Mouse (Mus musculus): ENCODE measurements around the gene Atp2a2. TPM values are rescaled to one million over a fixed set of nuclear protein-coding genes. Genes with fewer than 3 reads are reported as not detected.

The Atp2a2 gene
- polyA plus RNA-seq, 1 experiment from 2014 or later, result 43.5 TPM

DNA sequence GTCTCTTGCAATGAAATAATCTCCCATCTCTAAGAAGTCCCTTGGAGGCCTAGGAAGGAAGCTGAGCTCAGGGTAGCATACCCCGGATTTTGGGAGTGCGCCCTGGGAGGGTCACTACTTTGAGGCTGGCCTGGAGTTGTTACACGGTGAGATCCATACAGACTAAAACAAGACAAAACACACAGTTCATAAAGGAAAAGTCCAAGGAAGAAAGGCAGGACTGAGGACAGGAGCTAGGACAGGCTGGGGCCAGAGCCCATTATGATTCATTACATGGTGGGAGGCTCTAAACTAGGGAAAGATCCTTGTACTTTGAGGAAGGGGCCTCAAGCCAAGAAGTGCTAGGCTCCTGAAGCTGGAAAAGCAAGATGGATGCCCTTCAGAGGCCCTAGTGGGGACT lies 26.6 kb upstream of the Atp2a2 start:
- 78% methylated on average over 3 of the region's 3 CpGs for WGBS
- Histone ChIP-seq H3K4me2 (no peak overlapping the region), H3K9ac (no peak overlapping the region), H3K4me3 (no peak overlapping the region), H3K27me3 (no peaks in the 10 kb centered on the region), H3K9me3 (no peaks in the 10 kb centered on the region), H3K36me3 (0 out of 2 replicates have a peak, but pooled peaks cover 10% of the 10 kb centered on the region), H3K27ac (replicated peaks) (no peak overlapping the region), H3K4me1 (replicated peaks) (peaks cover 34% of the 10 kb centered on the region)
- no peak for ATAC-seq (ENCODE audit: low read depth)

DNA sequence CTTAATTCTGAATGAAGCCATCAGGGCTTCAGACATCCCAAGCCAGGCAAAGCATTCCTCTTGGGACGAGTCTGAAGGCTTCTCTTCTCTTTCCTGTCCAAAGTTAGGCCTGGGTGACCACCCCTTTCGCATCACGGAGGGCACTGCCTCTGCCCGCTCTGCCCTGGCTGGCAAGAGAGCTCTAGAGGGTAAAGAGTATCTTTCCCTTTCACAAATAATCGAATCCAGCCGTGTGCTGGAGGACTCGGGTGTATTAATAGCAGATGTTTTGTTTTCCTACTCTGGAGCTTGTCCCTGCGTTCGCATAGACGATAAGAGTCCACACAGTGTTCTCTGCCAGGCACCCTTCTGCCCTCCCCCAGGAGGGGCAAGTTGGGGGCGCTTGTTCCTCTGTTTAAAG lies 25.7 kb upstream of the Atp2a2 start:
- H3K27me3 ChIP-seq, result no peaks in the 10 kb centered on the region
- H3K4me2 ChIP-seq, result no peak overlapping the region
- 0 out of 2 replicates have a peak, but pooled peaks cover 9% of the 10 kb centered on the region for H3K36me3 ChIP-seq
- ATAC-seq (ENCODE audit: low read depth), result no peak
- peaks cover 34% of the 10 kb centered on the region for H3K4me1 ChIP-seq (replicated peaks)
- H3K9ac ChIP-seq, result no peak overlapping the region
- H3K4me3 ChIP-seq, result no peak overlapping the region
- no peak overlapping the region for H3K27ac ChIP-seq (replicated peaks)
- no peaks in the 10 kb centered on the region for H3K9me3 ChIP-seq
- WGBS, result 56% methylated on average over 11 of the region's 11 CpGs

DNA sequence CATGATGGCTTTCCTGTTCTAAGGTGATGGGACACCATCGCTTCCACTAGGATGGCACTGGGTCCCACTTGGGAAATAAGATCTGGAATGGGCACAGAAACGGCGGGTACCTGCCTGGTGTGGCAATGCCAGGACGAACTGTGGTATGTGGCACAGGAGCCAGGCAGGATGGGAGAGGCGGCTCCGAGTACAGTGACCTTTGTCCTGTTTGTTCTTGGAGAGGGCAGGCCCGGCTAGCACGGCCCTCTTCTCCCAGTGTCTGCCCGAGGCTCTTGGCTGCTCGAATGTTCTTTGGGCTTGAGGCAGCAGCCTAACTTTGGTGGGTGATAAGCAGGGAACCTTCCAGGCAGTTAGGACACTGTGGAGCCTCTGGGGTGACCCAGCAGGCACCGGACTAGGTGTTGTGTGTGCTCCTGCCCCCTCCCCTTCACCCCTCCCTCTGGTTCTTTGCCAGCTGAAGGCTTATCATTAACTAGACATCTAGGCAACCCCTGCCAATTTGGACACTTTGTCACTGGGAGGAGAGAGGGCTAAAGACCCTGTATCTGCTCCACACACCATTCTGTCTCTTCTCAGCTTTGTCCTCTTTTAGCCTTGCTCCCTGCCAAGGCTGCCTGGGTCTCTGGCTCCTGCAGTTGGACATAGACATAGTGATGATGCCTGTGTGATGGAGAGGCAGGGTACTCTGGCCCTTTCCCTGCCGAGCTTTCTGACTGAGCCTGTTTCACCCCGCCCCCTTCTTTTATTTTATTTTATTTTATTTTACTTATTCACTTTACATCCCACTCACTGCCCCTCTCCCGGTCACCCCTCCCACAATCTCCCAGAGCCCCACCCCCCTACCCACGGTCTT lies 25.1 kb upstream of the Atp2a2 start:
- no peaks in the 10 kb centered on the region for H3K9me3 ChIP-seq
- no peak overlapping the region for H3K27ac ChIP-seq (replicated peaks)
- no peaks in the 10 kb centered on the region for H3K27me3 ChIP-seq
- H3K36me3 ChIP-seq, result 0 out of 2 replicates have a peak, but pooled peaks cover 4% of the 10 kb centered on the region
- no peak overlapping the region for H3K4me2 ChIP-seq
- no peak overlapping the region for H3K9ac ChIP-seq
- no peak for ATAC-seq (ENCODE audit: low read depth)
- H3K4me3 ChIP-seq, result no peak overlapping the region
- 76% methylated on average over 15 of the region's 15 CpGs for WGBS
- H3K4me1 ChIP-seq (replicated peaks), result peaks cover 34% of the 10 kb centered on the region

DNA sequence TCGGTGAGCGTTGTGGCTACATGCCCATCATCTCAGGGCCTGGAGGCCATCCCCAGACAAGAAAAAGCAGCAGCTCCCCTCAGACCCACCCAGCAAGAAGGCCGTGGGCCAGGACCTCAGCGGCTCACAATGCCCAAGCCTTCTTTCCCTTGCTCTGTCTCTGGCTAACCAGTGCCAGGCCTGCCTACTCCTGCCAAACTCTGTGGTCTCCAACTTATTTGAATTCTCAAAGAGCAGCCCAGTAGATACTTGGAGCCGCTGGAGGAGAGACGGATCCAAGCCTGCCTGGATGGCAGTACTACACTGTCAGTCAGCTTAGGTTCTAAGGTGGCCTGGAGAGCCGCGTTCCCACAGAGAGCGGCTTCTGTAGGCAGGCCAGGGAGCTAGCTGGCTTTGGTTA lies 24.4 kb upstream of the Atp2a2 start:
- no peak overlapping the region for H3K27ac ChIP-seq (replicated peaks)
- peaks cover 34% of the 10 kb centered on the region for H3K4me1 ChIP-seq (replicated peaks)
- H3K9ac ChIP-seq, result no peak overlapping the region
- 0 out of 2 replicates have a peak, but pooled peaks cover 4% of the 10 kb centered on the region for H3K36me3 ChIP-seq
- WGBS, result 94% methylated on average over 9 of the region's 9 CpGs
- H3K4me3 ChIP-seq, result no peak overlapping the region
- H3K9me3 ChIP-seq, result no peaks in the 10 kb centered on the region
- H3K27me3 ChIP-seq, result no peaks in the 10 kb centered on the region
- H3K4me2 ChIP-seq, result no peak overlapping the region
- ATAC-seq (ENCODE audit: low read depth), result no peak

DNA sequence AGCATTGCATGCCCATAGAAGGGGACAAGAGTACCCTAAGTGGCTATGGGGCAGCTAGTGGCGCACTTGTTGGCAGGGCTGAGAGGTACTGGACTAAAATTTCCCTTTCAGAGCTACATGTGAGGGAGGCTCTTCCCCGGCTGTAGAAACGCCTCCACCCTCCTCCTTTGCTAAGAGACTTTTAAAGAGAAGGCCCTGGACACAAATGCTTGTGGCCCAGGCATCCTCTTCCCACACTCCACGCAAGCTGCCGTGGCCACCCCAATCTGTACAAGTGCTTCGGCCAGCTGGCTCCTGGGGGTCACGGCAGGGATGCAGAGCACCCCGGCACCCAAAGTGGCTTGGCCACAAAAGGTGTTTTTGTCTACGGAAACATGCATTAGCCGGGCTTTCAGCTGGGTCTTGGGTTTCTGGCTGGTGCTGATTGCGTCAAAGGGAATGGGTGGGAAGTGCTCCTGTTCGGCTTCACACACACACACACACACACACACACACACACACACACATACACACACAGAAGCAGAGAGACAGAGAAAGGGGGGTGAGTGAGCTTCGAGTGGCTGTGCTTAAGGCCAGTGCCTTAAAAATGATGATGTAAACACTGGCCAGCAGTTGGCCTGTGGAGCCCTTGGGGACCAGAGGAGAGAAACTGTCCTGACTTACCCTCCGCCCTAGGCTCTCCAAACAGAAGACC lies 23.4 kb upstream of the Atp2a2 start:
- WGBS, result 82% methylated on average over 14 of the region's 14 CpGs
- no peak overlapping the region for H3K27ac ChIP-seq (replicated peaks)
- no peak overlapping the region for H3K4me2 ChIP-seq
- H3K36me3 ChIP-seq, result 0 out of 2 replicates have a peak, but pooled peaks cover 4% of the 10 kb centered on the region
- H3K4me1 ChIP-seq (replicated peaks), result peaks cover 32% of the 10 kb centered on the region
- H3K9ac ChIP-seq, result no peak overlapping the region
- H3K4me3 ChIP-seq, result no peak overlapping the region
- no peaks in the 10 kb centered on the region for H3K27me3 ChIP-seq
- no peak for ATAC-seq (ENCODE audit: low read depth)
- H3K9me3 ChIP-seq, result no peaks in the 10 kb centered on the region

DNA sequence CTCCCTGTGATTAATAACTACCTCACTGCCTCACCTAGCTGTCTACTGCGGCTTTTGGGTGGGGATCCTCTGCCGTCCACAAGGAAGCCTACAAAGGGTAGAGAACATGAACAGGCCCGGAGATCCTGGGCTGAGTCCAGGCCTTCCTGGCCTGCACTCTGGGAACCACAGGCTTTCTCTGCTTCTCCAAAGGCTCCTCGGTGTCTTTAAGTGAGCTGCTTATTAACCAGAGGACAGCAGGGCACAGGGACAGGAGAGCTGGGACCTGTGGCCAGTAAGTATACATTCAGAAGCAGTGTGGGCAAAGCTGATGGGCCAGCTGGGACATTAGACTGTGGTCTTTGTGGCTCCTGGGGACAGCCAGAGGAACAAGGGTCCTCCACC lies 22.8 kb upstream of the Atp2a2 start:
- H3K27ac ChIP-seq (replicated peaks), result no peak overlapping the region
- no peak overlapping the region for H3K4me3 ChIP-seq
- H3K9me3 ChIP-seq, result no peaks in the 10 kb centered on the region
- no peak overlapping the region for H3K4me2 ChIP-seq
- H3K27me3 ChIP-seq, result no peaks in the 10 kb centered on the region
- ATAC-seq (ENCODE audit: low read depth), result no peak
- H3K36me3 ChIP-seq, result 0 out of 2 replicates have a peak, but pooled peaks cover 4% of the 10 kb centered on the region
- H3K9ac ChIP-seq, result no peak overlapping the region
- peaks cover 26% of the 10 kb centered on the region for H3K4me1 ChIP-seq (replicated peaks)
- WGBS, result 87% methylated on average over 4 of the region's 4 CpGs

DNA sequence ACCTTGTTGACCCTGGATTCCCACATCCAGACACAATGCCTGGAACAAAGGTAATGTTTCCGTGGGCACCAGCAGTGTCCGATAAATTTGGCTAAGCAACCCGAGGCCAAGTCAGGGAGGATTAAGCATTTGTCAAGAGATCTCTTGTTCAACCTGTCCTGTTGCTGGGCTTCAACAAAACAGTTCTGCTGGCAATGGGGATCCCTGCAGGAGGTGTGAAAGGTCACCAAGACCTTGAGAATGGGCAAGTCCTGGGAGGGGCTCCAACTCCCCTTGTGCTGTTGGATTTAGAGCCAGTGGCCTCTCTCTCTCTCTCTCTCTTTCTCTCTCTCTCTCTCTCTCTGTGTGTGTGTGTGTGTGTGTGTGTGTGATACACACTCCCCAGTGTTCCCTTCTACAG lies 22.2 kb upstream of the Atp2a2 start:
- Histone ChIP-seq H3K4me2 (no peak overlapping the region), H3K9ac (no peak overlapping the region), H3K27ac (replicated peaks) (no peak overlapping the region), H3K9me3 (no peaks in the 10 kb centered on the region), H3K27me3 (no peaks in the 10 kb centered on the region), H3K4me3 (no peak overlapping the region), H3K4me1 (replicated peaks) (peaks cover 21% of the 10 kb centered on the region), H3K36me3 (0 out of 2 replicates have a peak, but pooled peaks cover 4% of the 10 kb centered on the region)
- no peak for ATAC-seq (ENCODE audit: low read depth)
- WGBS, result 71% methylated on average over 3 of the region's 3 CpGs

DNA sequence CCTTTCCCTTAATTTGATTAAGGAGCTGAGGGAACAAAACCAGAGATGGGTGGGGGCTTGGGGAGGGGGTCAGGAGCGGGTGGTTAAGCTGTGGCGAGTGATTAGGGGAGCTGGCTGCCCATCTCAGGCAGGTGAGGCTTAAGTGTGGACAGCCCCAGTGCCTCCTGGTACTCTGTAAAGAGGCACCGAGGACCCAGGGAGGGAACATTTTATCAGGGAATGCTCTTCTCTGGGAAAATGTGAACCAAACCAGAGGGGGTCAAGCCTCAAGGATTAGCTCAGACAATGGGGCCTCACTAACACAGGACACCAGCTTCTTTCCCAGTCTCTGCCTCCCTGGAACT lies 19.1 kb upstream of the Atp2a2 start:
- no peak overlapping the region for H3K4me3 ChIP-seq
- no peaks in the 10 kb centered on the region for H3K36me3 ChIP-seq
- no peaks in the 10 kb centered on the region for H3K9me3 ChIP-seq
- H3K4me1 ChIP-seq (replicated peaks), result peaks cover 13% of the 10 kb centered on the region; the same call in 1 of the 2 replicates
- WGBS, result 78% methylated on average over 3 of the region's 3 CpGs
- H3K4me2 ChIP-seq, result no peak overlapping the region
- H3K27ac ChIP-seq (replicated peaks), result no peak overlapping the region
- H3K27me3 ChIP-seq, result no peaks in the 10 kb centered on the region
- ATAC-seq (ENCODE audit: low read depth), result no peak
- H3K9ac ChIP-seq, result no peak overlapping the region

DNA sequence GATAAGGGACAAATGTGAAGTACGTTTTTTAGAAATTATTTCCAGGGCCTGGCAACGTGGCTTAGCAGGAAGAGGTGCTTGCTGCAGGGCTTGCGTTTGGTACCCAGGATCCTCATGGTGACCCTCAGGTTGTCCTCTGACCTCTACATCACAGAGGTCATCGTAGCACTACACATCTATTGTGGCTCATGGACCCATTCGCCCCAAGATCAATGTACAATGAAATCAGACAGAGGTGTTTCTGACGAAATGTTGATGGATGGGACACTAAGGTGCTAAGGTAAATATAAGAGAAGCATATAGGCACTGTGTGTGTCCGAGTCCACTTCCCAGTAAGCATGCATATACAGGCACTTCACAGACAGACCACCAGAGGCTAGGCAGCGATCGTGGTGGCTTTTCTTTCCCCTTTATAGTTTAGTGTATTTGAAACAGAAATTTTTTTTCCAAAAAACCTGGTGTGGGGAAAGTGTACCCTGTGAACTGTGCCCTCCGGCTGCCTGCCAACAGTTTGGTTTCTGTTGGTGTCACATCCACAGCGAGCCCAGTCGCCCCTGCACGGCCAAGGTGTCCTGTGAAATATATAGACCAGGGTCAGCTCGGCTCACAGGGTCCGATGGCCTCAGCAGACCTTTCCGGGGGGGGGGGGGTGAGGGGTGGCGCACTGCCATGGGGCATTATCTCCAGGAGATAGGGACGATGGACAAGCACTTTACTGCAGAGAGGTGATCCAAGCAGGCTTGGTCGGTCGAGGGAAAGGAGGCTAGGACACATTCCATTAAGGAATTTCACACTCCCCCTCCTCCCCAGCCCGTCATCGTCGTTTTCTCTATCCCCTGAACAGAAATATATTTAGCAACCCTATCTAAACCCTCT lies 18.5 kb upstream of the Atp2a2 start:
- Histone ChIP-seq H3K27me3 (no peaks in the 10 kb centered on the region), H3K9ac (no peak overlapping the region), H3K27ac (replicated peaks) (no peak overlapping the region), H3K4me2 (no peak overlapping the region), H3K4me1 (replicated peaks) (peaks cover 13% of the 10 kb centered on the region; the same call in 1 of the 2 replicates), H3K9me3 (no peaks in the 10 kb centered on the region), H3K36me3 (no peaks in the 10 kb centered on the region), H3K4me3 (no peak overlapping the region)
- 76% methylated on average over 23 of the region's 23 CpGs for WGBS
- no peak for ATAC-seq (ENCODE audit: low read depth)

DNA sequence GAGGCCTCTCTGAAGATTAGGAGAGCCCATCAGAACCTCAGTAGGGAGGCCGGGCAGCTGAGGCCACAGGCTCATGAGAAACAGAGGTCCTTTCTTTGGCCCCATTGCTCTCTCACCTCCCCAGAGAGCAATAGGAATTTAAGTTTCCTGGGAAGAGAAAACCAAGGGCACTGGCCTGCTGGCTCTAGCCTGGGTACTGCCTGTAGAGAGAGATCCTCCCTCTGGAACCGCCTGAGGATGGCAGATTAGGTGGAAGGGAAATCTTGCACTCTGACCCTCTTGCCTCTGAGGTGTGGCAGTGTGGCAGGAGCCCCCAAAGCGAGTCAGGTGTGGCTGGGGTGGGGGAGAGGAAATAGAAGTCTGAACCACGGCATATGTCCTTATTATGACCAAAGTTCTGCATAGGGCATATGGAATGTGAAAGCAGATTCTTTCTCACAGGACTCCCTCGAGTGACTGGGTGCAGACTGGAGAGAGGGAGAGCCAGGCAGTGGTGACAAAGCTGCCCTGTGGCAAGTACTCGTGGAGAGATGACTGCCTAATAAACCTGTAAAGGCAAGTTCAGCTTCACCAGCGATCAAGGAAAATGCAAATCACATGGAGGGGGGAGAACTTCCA lies 17.1 kb upstream of the Atp2a2 start:
- Histone ChIP-seq H3K4me1 (replicated peaks) (peaks cover 16% of the 10 kb centered on the region), H3K9me3 (no peaks in the 10 kb centered on the region), H3K4me3 (no peak overlapping the region), H3K27ac (replicated peaks) (no peak overlapping the region), H3K27me3 (no peaks in the 10 kb centered on the region), H3K4me2 (no peak overlapping the region), H3K9ac (no peak overlapping the region), H3K36me3 (no peaks in the 10 kb centered on the region)
- no peak for ATAC-seq (ENCODE audit: low read depth)
- 47% methylated on average over 7 of the region's 7 CpGs for WGBS

DNA sequence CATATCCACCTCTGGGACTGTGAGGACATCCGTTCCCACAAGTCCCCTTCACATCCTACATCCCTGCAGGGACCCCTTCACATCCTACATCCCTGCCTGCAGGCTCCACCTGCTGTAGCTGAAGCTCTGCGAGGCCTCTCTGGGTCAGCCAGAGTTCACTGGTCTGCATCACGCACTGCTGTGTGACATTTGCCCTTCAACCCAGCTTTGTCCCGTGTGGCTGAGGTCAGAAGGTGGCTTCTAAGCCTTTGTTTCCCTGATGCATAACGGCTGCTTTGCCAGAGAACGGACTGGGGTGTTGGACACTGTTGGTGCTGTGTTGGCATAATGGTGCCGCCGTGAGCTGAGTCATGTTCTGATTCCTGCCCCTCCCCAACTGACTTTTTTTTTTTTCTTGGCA lies 16.2 kb upstream of the Atp2a2 start:
- ATAC-seq (ENCODE audit: low read depth), result no peak
- no peaks in the 10 kb centered on the region for H3K36me3 ChIP-seq
- 11% methylated on average over 8 of the region's 8 CpGs for WGBS

More for the DNA sequence above, 16.2 kb upstream of the Atp2a2 start:
- Histone ChIP-seq H3K4me1 (replicated peaks) (peaks cover 22% of the 10 kb centered on the region), H3K27me3 (no peaks in the 10 kb centered on the region), H3K4me2 (no peak overlapping the region), H3K27ac (replicated peaks) (no peak overlapping the region), H3K4me3 (no peak overlapping the region), H3K9ac (no peak overlapping the region), H3K9me3 (no peaks in the 10 kb centered on the region)
